Mouse (Mus musculus) testis, adult 2 months (tissue): ENCODE measurements around the gene Fam227a.

Experiments used
- CTCF ChIP-seq: fragments of 200-500 bp; IDR thresholded peaks from 2 replicates; pipeline ENCODE4 v1.5.1; 2012; ENCODE audit warnings: low read depth, mild to moderate bottlenecking, inconsistent platforms, low read length, moderate library complexity; ENCODE audit not compliant: control insufficient read depth, insufficient read depth, insufficient replicate concordance
- POLR2A ChIP-seq: fragments of 200-500 bp; IDR thresholded peaks from 2 replicates; pipeline ENCODE4 v1.6.1; 2012; ENCODE audit warnings: low read depth, mild to moderate bottlenecking, inconsistent platforms, low read length, moderate library complexity; ENCODE audit not compliant: control insufficient read depth

- TF ChIP-seq CTCF (no peak), POLR2A (no peak)
Measured at GRCm38 (mm10) chr15:79681973-79682372, 23.2 kb upstream of the Fam227a start.
